Mouse (Mus musculus): ENCODE measurements around the gene Chrnb4.
A peak's percentile ranks its signal among the peaks of the same experiment; 100 is the strongest.

Chrnb4 gene

GRCm38 (mm10) chr9:54982401-54982800, 66.2 kb downstream of the Chrnb4 start:
- Histone ChIP-seq H3K36me3 (ENCODE audit: control insufficient read depth, insufficient read depth, low read length, poor library complexity, severe bottlenecking) (no peaks in the 10 kb centered on the region), H3K27me3 (ENCODE audit: control insufficient read depth, insufficient read depth, low read length, poor library complexity, severe bottlenecking) (no peaks in the 10 kb centered on the region; the same call in 1 of the 2 replicates)
- DNase-seq (ENCODE audit: low read depth, low spot score), result no peak

- peak; percentile 47 for DNase-seq (ENCODE audit: low read depth, low spot score)
Measured at GRCm38 (mm10) chr9:54981291-54982191, 67.0 kb downstream of the Chrnb4 start.

DNA sequence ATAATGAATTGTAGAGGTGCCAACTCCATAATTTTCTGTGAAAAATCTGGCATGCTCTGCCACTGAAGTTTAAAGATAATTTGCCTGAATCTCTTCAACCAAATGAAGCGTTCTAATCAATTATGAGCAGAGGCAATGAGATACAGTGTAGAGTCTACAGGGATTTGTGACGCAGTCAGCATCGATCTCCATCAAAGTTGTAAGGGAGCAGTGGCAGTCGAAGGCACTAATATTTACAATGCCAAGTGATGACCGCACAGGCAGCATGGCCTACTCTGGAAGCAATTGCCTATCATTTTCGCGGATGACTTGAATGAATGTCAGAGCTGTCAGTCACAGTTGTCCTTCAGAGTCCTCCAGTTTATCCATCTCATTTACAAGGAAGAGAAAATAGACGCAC, 67.9 kb downstream of the Chrnb4 start, which contains the start of gene Chrna5:
Gene Chrna5 (plus strand): TSS at position 207 of the 400 bp plus-strand sequence.
- Histone ChIP-seq H3K27me3 (ENCODE audit: control insufficient read depth, insufficient read depth, low read length, poor library complexity, severe bottlenecking) (no peaks in the 10 kb centered on the region; the same call in 1 of the 2 replicates), H3K36me3 (ENCODE audit: control insufficient read depth, insufficient read depth, low read length, poor library complexity, severe bottlenecking) (no peaks in the 10 kb centered on the region)
- DNase-seq (ENCODE audit: low read depth, low spot score), result no peak

More at GRCm38 (mm10) chr9:54981291-54982191, 67.0 kb downstream of the Chrnb4 start:
- no peaks in the 10 kb centered on the region for H3K36me3 ChIP-seq (ENCODE audit: control insufficient read depth, insufficient read depth, low read length, poor library complexity, severe bottlenecking)
- H3K27me3 ChIP-seq (ENCODE audit: control insufficient read depth, insufficient read depth, low read length, poor library complexity, severe bottlenecking), result no peaks in the 10 kb centered on the region; the same call in 1 of the 2 replicates
